Mouse (Mus musculus) brain, embryonic 14.5 days (tissue): ENCODE measurements around the gene Col4a1.

Experiments used
- CTCF ChIP-seq: fragments of 200-500 bp; IDR thresholded peaks from 2 replicates; pipeline ENCODE4 v1.5.1; 2012; ENCODE audit warnings: inconsistent platforms, mild to moderate bottlenecking, moderate library complexity, borderline replicate concordance; ENCODE audit not compliant: insufficient read depth, insufficient read length; ENCODE audit errors: extremely low read depth
- POLR2A ChIP-seq: fragments of 200-500 bp; IDR thresholded peaks from 2 replicates; pipeline ENCODE4 v1.6.1; 2012; ENCODE audit warnings: mild to moderate bottlenecking, inconsistent platforms, borderline replicate concordance; ENCODE audit not compliant: poor library complexity, insufficient read depth, insufficient read length, severe bottlenecking; ENCODE audit errors: extremely low read depth

- TF ChIP-seq POLR2A (no peak), CTCF (no peak)
Observed at GRCm38 (mm10) chr8:11227421-11227820, 85.2 kb downstream of the Col4a1 start.
